Mouse (Mus musculus): ENCODE measurements around the gene Mfsd14a. TPM values are rescaled to one million over a fixed set of nuclear protein-coding genes. Genes with fewer than 3 reads are reported as not detected.

Gene Mfsd14a
- polyA plus RNA-seq (2012; fragmentation: generic; extraction: Trizol): 13.3 TPM
- long read RNA-seq, experiment 1, transcript Mfsd14a-201 (12 exons, 2,782 nt): major isoform, 59 of 67 reads
- long read RNA-seq, experiment 1, partial matches to known transcripts: 0 of 67 reads
- long read RNA-seq, experiment 1, other reads (novel, unspliced or antisense): 8 of 67 reads
- long read RNA-seq, experiment 2, transcript Mfsd14a-201 (12 exons, 2,782 nt): major isoform, 309 of 340 reads
- long read RNA-seq, experiment 2, partial matches to known transcripts: 4 of 340 reads
- long read RNA-seq, experiment 2, other reads (novel, unspliced or antisense): 27 of 340 reads

DNA sequence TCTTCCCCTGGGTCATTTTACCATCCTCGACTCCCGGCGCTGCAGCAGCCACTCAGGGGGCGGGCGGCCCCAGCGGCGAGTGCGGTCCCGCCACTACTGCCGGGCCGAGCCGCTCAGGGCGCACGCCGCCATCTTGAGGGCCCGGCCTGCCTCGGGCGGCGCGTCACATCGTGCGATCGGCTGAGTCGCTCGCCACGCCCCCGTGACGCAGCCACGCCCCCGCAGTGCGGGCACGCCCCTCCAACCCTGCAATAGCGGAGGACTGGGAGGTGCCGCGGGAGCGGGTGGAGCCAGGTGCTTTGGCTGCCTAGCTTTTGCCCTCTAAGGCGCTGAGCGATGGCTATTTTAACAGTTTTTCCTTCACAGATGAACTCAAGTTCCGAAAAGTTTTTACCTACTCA, at the start of gene Mfsd14a:
Mfsd14a (minus strand) TSS at position 215 of the 401 bp plus-strand sequence.
- peak; percentile 69 for TF ChIP-seq MAX (IDR thresholded peaks at IDR 0.05)
- TF ChIP-seq USF1 (IDR thresholded peaks at IDR 0.05; ENCODE audit: low read depth): peak; percentile 8
- no peak for TF ChIP-seq MYOG (IDR thresholded peaks at IDR 0.05; ENCODE audit: control insufficient read depth, extremely low read depth, insufficient read length)
- no peak for TF ChIP-seq CEBPB (IDR thresholded peaks at IDR 0.05; ENCODE audit: low read depth)
- no peak for TF ChIP-seq MYOD1 (IDR thresholded peaks at IDR 0.05; ENCODE audit: control insufficient read depth, insufficient read length, low read depth)
- TF ChIP-seq FOSL1 (IDR thresholded peaks at IDR 0.05; ENCODE audit: insufficient read depth, low read length, poor library complexity, severe bottlenecking): no peak
- TF ChIP-seq CTCF (IDR thresholded peaks at IDR 0.05; ENCODE audit: control insufficient read depth, insufficient read depth, insufficient read length): no peak
- Histone ChIP-seq H3K4me3 (ENCODE audit: insufficient read depth, poor library complexity, severe bottlenecking) (peak within 1 kb of the TSS; percentile 92), H3ac (ENCODE audit: control insufficient read depth, insufficient read length, low read depth) (peak within 1 kb of the TSS; percentile 84), H3K27me3 (ENCODE audit: control insufficient read depth, insufficient read depth, insufficient read length) (no peaks in the 10 kb centered on the region), H3K79me3 (ENCODE audit: low read depth) (peaks cover 47% of the 10 kb centered on the region), H3K36me3 (ENCODE audit: control insufficient read depth, insufficient read depth) (peaks cover 5% of the 10 kb centered on the region), H3K79me2 (ENCODE audit: control insufficient read depth, insufficient read depth) (peaks cover 49% of the 10 kb centered on the region)

DNA sequence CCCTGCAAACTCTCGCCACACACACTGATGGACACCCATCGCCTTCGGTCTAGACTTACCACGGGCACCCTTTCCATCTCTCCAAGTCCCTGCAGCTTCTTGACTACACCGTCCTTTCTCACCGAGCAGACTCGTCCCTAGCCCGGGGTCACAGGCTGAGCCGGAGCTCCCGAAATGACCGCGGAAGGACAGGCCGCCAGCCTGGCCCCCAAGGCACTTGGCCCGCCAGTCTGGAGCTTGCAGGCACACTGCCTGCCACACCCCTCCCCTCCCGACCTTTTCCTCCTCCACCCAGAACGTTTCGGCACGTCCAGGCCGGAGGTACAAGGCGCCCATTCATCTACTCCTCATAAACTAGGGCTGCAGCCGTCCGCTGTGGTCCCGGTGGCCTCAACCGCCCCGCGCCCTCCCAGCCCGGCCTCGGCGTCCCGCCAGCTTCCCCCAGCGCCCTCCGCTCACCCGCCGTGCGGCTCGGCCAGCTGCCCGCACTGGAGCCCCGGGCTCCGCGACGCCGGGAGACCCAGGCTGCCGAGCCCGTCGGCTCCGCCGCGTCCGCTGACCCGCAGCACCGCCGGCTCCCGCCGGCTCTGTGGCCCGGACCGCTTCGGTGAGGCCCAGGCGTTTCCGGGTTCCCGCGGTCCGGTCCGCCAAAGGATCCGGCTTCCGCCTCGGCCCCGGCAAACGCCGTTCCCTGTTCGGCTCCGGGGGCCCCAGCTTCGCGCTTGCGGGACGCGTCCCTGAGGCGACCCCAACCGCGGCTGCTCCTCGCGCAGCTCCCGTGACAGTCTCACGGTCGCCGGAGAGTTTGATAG, 49.4 kb upstream of the Mfsd14a start:
- H3K36me3 ChIP-seq (ENCODE audit: control insufficient read depth, insufficient read depth): peaks cover 2% of the 10 kb centered on the region
- no peaks in the 10 kb centered on the region for H3K27me3 ChIP-seq (ENCODE audit: control insufficient read depth, insufficient read depth, insufficient read length)
- H3K4me3 ChIP-seq (ENCODE audit: insufficient read depth, poor library complexity, severe bottlenecking): peak overlapping the region; percentile 72
- peaks cover 28% of the 10 kb centered on the region for H3K79me3 ChIP-seq (ENCODE audit: low read depth)
- TF ChIP-seq MYOD1 (IDR thresholded peaks at IDR 0.05; ENCODE audit: control insufficient read depth, insufficient read length, low read depth) (no peak), FOSL1 (IDR thresholded peaks at IDR 0.05; ENCODE audit: insufficient read depth, low read length, poor library complexity, severe bottlenecking) (no peak), USF1 (IDR thresholded peaks at IDR 0.05; ENCODE audit: low read depth) (no peak), CEBPB (IDR thresholded peaks at IDR 0.05; ENCODE audit: low read depth) (no peak), CTCF (IDR thresholded peaks at IDR 0.05; ENCODE audit: control insufficient read depth, insufficient read depth, insufficient read length) (no peak), MAX (IDR thresholded peaks at IDR 0.05) (no peak), MYOG (IDR thresholded peaks at IDR 0.05; ENCODE audit: control insufficient read depth, extremely low read depth, insufficient read length) (no peak)
- peaks cover 51% of the 10 kb centered on the region for H3K79me2 ChIP-seq (ENCODE audit: control insufficient read depth, insufficient read depth)
- peak overlapping the region; percentile 97 for H3ac ChIP-seq (ENCODE audit: control insufficient read depth, insufficient read length, low read depth)

DNA sequence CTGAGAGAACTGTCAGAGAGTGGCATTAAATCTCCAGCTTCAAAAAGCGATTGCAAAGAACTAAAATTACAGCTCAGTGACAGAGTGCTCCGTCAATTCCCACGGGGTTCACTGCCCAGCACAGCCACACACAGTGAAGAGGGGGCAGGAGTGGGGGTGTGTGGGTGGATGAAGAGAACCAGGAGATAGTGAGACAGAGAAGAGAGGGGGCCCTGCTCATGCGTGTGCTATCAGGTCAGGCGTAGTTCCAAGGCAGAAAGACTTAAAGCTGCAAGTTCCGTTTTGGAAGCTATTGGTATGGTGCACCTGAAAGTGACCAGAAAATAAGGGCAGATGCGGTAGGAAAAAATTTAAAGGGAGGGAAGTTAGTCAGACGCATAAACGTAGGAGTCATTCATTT, 48.5 kb upstream of the Mfsd14a start:
- Histone ChIP-seq H3K79me2 (ENCODE audit: control insufficient read depth, insufficient read depth) (peaks cover 60% of the 10 kb centered on the region), H3K27me3 (ENCODE audit: control insufficient read depth, insufficient read depth, insufficient read length) (no peaks in the 10 kb centered on the region), H3ac (ENCODE audit: control insufficient read depth, insufficient read length, low read depth) (no peak overlapping the region), H3K36me3 (ENCODE audit: control insufficient read depth, insufficient read depth) (peaks cover 5% of the 10 kb centered on the region), H3K79me3 (ENCODE audit: low read depth) (peaks cover 30% of the 10 kb centered on the region), H3K4me3 (ENCODE audit: insufficient read depth, poor library complexity, severe bottlenecking) (no peak overlapping the region)
- no peak for TF ChIP-seq CEBPB (IDR thresholded peaks at IDR 0.05; ENCODE audit: low read depth)
- no peak for TF ChIP-seq USF1 (IDR thresholded peaks at IDR 0.05; ENCODE audit: low read depth)
- TF ChIP-seq MYOD1 (IDR thresholded peaks at IDR 0.05; ENCODE audit: control insufficient read depth, insufficient read length, low read depth): no peak
- TF ChIP-seq MYOG (IDR thresholded peaks at IDR 0.05; ENCODE audit: control insufficient read depth, extremely low read depth, insufficient read length): no peak
- TF ChIP-seq CTCF (IDR thresholded peaks at IDR 0.05; ENCODE audit: control insufficient read depth, insufficient read depth, insufficient read length): no peak
- no peak for TF ChIP-seq FOSL1 (IDR thresholded peaks at IDR 0.05; ENCODE audit: insufficient read depth, low read length, poor library complexity, severe bottlenecking)
- TF ChIP-seq MAX (IDR thresholded peaks at IDR 0.05): no peak

DNA sequence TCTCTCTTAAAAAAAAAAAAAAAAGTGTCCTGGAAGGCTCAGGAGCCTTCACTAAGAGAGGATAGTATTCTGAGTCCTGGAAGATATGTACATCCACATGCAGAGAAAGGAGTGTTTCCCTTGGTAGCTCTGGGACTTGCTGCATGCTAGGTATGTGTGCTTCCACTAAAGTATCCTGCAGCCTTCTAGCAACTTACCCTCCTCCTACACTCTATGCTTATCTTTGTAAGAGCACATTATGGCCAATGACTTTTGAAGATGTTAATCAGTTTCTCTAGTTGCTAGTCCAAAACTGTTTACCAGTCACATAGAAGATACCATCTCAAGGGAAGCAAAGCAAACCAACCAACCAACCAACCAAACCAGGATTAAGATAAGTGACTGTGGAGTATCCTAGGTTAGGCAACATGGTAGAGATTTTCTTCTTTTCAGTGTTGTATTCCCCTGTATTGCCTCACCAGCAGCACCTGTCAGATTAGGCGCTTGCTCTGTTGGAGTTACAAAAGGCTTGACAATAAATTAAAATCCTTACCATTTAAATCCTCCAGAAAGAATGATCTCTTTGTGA, 43.2 kb upstream of the Mfsd14a start:
- Histone ChIP-seq H3K4me3 (ENCODE audit: insufficient read depth, poor library complexity, severe bottlenecking) (no peak overlapping the region), H3K27me3 (ENCODE audit: control insufficient read depth, insufficient read depth, insufficient read length) (no peaks in the 10 kb centered on the region), H3ac (ENCODE audit: control insufficient read depth, insufficient read length, low read depth) (no peak overlapping the region), H3K79me2 (ENCODE audit: control insufficient read depth, insufficient read depth) (peaks cover 89% of the 10 kb centered on the region), H3K36me3 (ENCODE audit: control insufficient read depth, insufficient read depth) (peaks cover 8% of the 10 kb centered on the region), H3K79me3 (ENCODE audit: low read depth) (peaks cover 35% of the 10 kb centered on the region)
- TF ChIP-seq USF1 (IDR thresholded peaks at IDR 0.05; ENCODE audit: low read depth) (no peak), FOSL1 (IDR thresholded peaks at IDR 0.05; ENCODE audit: insufficient read depth, low read length, poor library complexity, severe bottlenecking) (no peak), CEBPB (IDR thresholded peaks at IDR 0.05; ENCODE audit: low read depth) (no peak), MAX (IDR thresholded peaks at IDR 0.05) (no peak), CTCF (IDR thresholded peaks at IDR 0.05; ENCODE audit: control insufficient read depth, insufficient read depth, insufficient read length) (no peak), MYOD1 (IDR thresholded peaks at IDR 0.05; ENCODE audit: control insufficient read depth, insufficient read length, low read depth) (no peak), MYOG (IDR thresholded peaks at IDR 0.05; ENCODE audit: control insufficient read depth, extremely low read depth, insufficient read length) (no peak)

DNA sequence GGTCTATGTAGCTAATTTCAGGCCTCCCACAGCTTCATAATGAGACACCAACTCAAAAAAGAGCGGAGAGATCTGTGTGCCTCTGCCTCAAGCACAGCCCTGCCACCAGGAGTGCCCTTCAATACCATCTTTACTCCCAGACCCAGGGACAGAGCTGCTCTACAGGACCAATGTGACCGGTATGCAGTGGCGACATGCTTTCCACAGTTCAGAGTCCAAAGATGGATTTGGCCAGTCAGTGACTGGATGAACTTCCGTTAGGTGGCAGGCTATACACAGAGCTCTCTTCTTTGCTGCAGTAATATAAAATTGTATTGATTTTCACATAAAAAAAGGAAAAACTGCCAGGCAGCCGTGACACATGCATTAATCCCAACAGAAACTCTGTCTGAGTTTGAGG, 41.4 kb upstream of the Mfsd14a start:
- Histone ChIP-seq H3K79me2 (ENCODE audit: control insufficient read depth, insufficient read depth) (peaks cover 83% of the 10 kb centered on the region), H3ac (ENCODE audit: control insufficient read depth, insufficient read length, low read depth) (no peak overlapping the region), H3K36me3 (ENCODE audit: control insufficient read depth, insufficient read depth) (peaks cover 8% of the 10 kb centered on the region), H3K79me3 (ENCODE audit: low read depth) (peaks cover 24% of the 10 kb centered on the region), H3K27me3 (ENCODE audit: control insufficient read depth, insufficient read depth, insufficient read length) (no peaks in the 10 kb centered on the region), H3K4me3 (ENCODE audit: insufficient read depth, poor library complexity, severe bottlenecking) (no peak overlapping the region)
- TF ChIP-seq MAX (IDR thresholded peaks at IDR 0.05): no peak
- no peak for TF ChIP-seq FOSL1 (IDR thresholded peaks at IDR 0.05; ENCODE audit: insufficient read depth, low read length, poor library complexity, severe bottlenecking)
- TF ChIP-seq MYOD1 (IDR thresholded peaks at IDR 0.05; ENCODE audit: control insufficient read depth, insufficient read length, low read depth): no peak
- TF ChIP-seq USF1 (IDR thresholded peaks at IDR 0.05; ENCODE audit: low read depth): no peak
- no peak for TF ChIP-seq MYOG (IDR thresholded peaks at IDR 0.05; ENCODE audit: control insufficient read depth, extremely low read depth, insufficient read length)
- TF ChIP-seq CTCF (IDR thresholded peaks at IDR 0.05; ENCODE audit: control insufficient read depth, insufficient read depth, insufficient read length): no peak
- no peak for TF ChIP-seq CEBPB (IDR thresholded peaks at IDR 0.05; ENCODE audit: low read depth)
